Mouse (Mus musculus) olfactory bulb, adult 2 months (tissue): Measurements from ENCODE around the gene Nkapd1. TPM values are rescaled to one million over a fixed set of nuclear protein-coding genes. Genes with fewer than 3 reads are reported as not detected.

ENCODE experiments used
- H3K27ac ChIP-seq: fragments of 200-500 bp; 2 replicates; pipeline ENCODE4 v1.5.1; 2012; ENCODE audit warnings: low read depth, low read length; ENCODE audit not compliant: insufficient read depth
- H3K4me1 ChIP-seq: fragments of 200-500 bp; 2 replicates; pipeline ENCODE4 v1.6.1; 2012; ENCODE audit warnings: low read length; ENCODE audit not compliant: control insufficient read depth, insufficient read depth
- H3K4me3 ChIP-seq: fragments of 200-500 bp; 2 replicates; pipeline ENCODE4 v1.5.1; 2012; ENCODE audit warnings: mild to moderate bottlenecking, low read depth, low read length, moderate library complexity; ENCODE audit not compliant: insufficient read depth
- CTCF ChIP-seq: fragments of 200-500 bp; IDR thresholded peaks from 2 replicates; pipeline ENCODE4 v1.5.1; 2012; ENCODE audit warnings: low read depth, mild to moderate bottlenecking, low read length, moderate library complexity; ENCODE audit not compliant: insufficient read depth
- POLR2A ChIP-seq: fragments of 200-500 bp; IDR thresholded peaks from 2 replicates; pipeline ENCODE4 v1.6.1; 2012; ENCODE audit warnings: mild to moderate bottlenecking, low read depth, low read length, moderate library complexity; ENCODE audit not compliant: insufficient read depth
- WGBS: fragments of 180-500 bp; shearing (Covaris S2); methylation state at CpG from one replicate; pipeline ENCODE4 v1.1.7; 2018; 5-methylcytosine and 5-hydroxymethylcytosine counted together
- polyA plus RNA-seq: library from polyadenylated mRNA; stranded (reverse); fragments of >200 nt; gene quantifications from 2 replicates; pipeline ENCODE4 v1.2.4, GENCODE M21; 2012; ENCODE audit warnings: low replicate concordance; ENCODE audit not compliant: missing spikeins, insufficient read depth, insufficient read length

The Nkapd1 gene
- polyA plus RNA-seq, 1 experiment, result not detected

GRCm38 (mm10) chr9:50603998-50604324, 13.3 kb downstream of the Nkapd1 start:
- peaks cover 9% of the 10 kb centered on the region for H3K4me1 ChIP-seq
- TF ChIP-seq POLR2A (no peak), CTCF (no peak)
- peak overlapping the region; percentile 92 for H3K4me3 ChIP-seq
- WGBS, result under 1% methylated on average over 24 of the region's 24 CpGs
- no peak overlapping the region; the same call in 1 of the 2 replicates for H3K27ac ChIP-seq

GRCm38 (mm10) chr9:50603189-50603997, 13.9 kb downstream of the Nkapd1 start, which contains the start of the genes Sdhd and Timm8b:
Gene Sdhd, minus strand, starts transcription at chr9:50603812.
Gene Timm8b, plus strand, starts transcription at chr9:50603910.
- Histone ChIP-seq H3K4me3 (peak within 1 kb of the TSS; percentile 92), H3K27ac (peak within 1 kb of the TSS; percentile 82), H3K4me1 (peaks cover 9% of the 10 kb centered on the region)
- TF ChIP-seq POLR2A (peak; percentile 84), CTCF (no peak)
- WGBS, result under 1% methylated on average over 48 of the region's 48 CpGs

GRCm38 (mm10) chr9:50602055-50602845, 15.0 kb downstream of the Nkapd1 start:
- H3K27ac ChIP-seq, result no peak overlapping the region
- H3K4me1 ChIP-seq, result peaks cover 9% of the 10 kb centered on the region
- H3K4me3 ChIP-seq, result peak overlapping the region; percentile 19
- WGBS, result 87% methylated on average over 7 of the region's 7 CpGs
- TF ChIP-seq POLR2A (no peak), CTCF (no peak)

- H3K4me1 ChIP-seq, result peaks cover 9% of the 10 kb centered on the region
- no peak overlapping the region for H3K4me3 ChIP-seq
- no peak for TF ChIP-seq POLR2A
- no peak for TF ChIP-seq CTCF
- WGBS, result 70% methylated on average over 6 of the region's 6 CpGs
- no peak overlapping the region for H3K27ac ChIP-seq
These were observed 15.7 kb downstream of the Nkapd1 start for GRCm38 (mm10) chr9:50601536-50601935.

GRCm38 (mm10) chr9:50596973-50597372, 20.3 kb downstream of the Nkapd1 start:
- Histone ChIP-seq H3K4me1 (peaks cover 3% of the 10 kb centered on the region), H3K4me3 (no peak overlapping the region), H3K27ac (no peak overlapping the region)
- WGBS, result 90% methylated on average over 8 of the region's 8 CpGs
- TF ChIP-seq POLR2A (no peak), CTCF (no peak)

GRCm38 (mm10) chr9:50594794-50595417, 22.4 kb downstream of the Nkapd1 start:
- Histone ChIP-seq H3K27ac (no peak overlapping the region), H3K4me3 (no peak overlapping the region), H3K4me1 (peaks cover 3% of the 10 kb centered on the region)
- TF ChIP-seq POLR2A, result no peak
- TF ChIP-seq CTCF, result no peak
- WGBS, result 71% methylated on average over 12 of the region's 12 CpGs

GRCm38 (mm10) chr9:50593544-50593943, 23.7 kb downstream of the Nkapd1 start:
- 79% methylated on average over 3 of the region's 3 CpGs for WGBS
- no peak overlapping the region for H3K27ac ChIP-seq
- peaks cover 3% of the 10 kb centered on the region for H3K4me1 ChIP-seq
- no peak for TF ChIP-seq CTCF
- no peak for TF ChIP-seq POLR2A
- H3K4me3 ChIP-seq, result no peak overlapping the region

- H3K4me3 ChIP-seq, result no peak overlapping the region
- WGBS, result 92% methylated on average over 9 of the region's 9 CpGs
- no peak for TF ChIP-seq CTCF
- no peak for TF ChIP-seq POLR2A
- H3K4me1 ChIP-seq, result peaks cover 3% of the 10 kb centered on the region
- H3K27ac ChIP-seq, result no peak overlapping the region
These were observed 24.3 kb downstream of the Nkapd1 start for GRCm38 (mm10) chr9:50592955-50593354.

- no peak for TF ChIP-seq POLR2A
- no peak overlapping the region for H3K27ac ChIP-seq
- no peak overlapping the region for H3K4me3 ChIP-seq
- WGBS, result 62% methylated on average over 10 of the region's 10 CpGs
- H3K4me1 ChIP-seq, result peaks cover 3% of the 10 kb centered on the region
These were observed 26.3 kb downstream of the Nkapd1 start for GRCm38 (mm10) chr9:50590856-50591518.
